Mouse (Mus musculus) lung, adult 2 months (tissue): Measurements from ENCODE around the gene Appbp2. TPM values are rescaled to one million over a fixed set of nuclear protein-coding genes. Genes with fewer than 3 reads are reported as not detected.
A peak's percentile ranks its signal among the peaks of the same experiment; 100 is the strongest.

Source experiments
- DNase-seq: peaks from one replicate; pipeline ENCODE4 v3.0.0; 2022
- H3K4me1 ChIP-seq: fragments of 200-500 bp; 2 replicates; pipeline ENCODE4 v1.6.1; 2011; ENCODE audit warnings: low read length; ENCODE audit not compliant: control insufficient read depth, insufficient read depth
- H3K4me3 ChIP-seq: fragments of 200-500 bp; replicated peaks from 2 replicates; pipeline ENCODE3; 2011; ENCODE audit warnings: low read depth, mild to moderate bottlenecking, control low read depth, low read length; ENCODE audit errors: extremely low read depth
- CTCF ChIP-seq: fragments of 200-500 bp; IDR thresholded peaks from 2 replicates; pipeline ENCODE4 v1.5.1; 2011; ENCODE audit warnings: mild to moderate bottlenecking, low read length, control low read depth; ENCODE audit not compliant: insufficient read depth
- POLR2A ChIP-seq: fragments of 200-500 bp; IDR thresholded peaks from 2 replicates; pipeline ENCODE4 v1.6.1; 2011; ENCODE audit warnings: low read depth, mild to moderate bottlenecking, control low read depth, low read length, borderline replicate concordance; ENCODE audit errors: extremely low read depth
- WGBS: fragments of 180-500 bp; shearing (Covaris S2); methylation state at CpG from one replicate; pipeline ENCODE4 v1.1.7; 2018; 5-methylcytosine and 5-hydroxymethylcytosine counted together
- polyA plus RNA-seq: library from polyadenylated mRNA; depleted of rRNA; stranded (reverse); fragments of >200 nt; gene quantifications from 2 replicates; pipeline ENCODE4 v1.2.3, GENCODE M21; 2012

Appbp2 gene
- polyA plus RNA-seq, 1 experiment: 11.1 TPM

GRCm38 (mm10) chr11:85234363-85234989 is 454 bp downstream of the Appbp2 start:
- WGBS: under 1% methylated on average over 70 of the region's 70 CpGs
- DNase-seq: peak; percentile 82
- peak overlapping the region; percentile 78 for H3K4me3 ChIP-seq
- peaks cover 2% of the 10 kb centered on the region for H3K4me1 ChIP-seq
- TF ChIP-seq POLR2A (peak; percentile 45; the same call in 1 of the 2 replicates), CTCF (no peak)

DNA sequence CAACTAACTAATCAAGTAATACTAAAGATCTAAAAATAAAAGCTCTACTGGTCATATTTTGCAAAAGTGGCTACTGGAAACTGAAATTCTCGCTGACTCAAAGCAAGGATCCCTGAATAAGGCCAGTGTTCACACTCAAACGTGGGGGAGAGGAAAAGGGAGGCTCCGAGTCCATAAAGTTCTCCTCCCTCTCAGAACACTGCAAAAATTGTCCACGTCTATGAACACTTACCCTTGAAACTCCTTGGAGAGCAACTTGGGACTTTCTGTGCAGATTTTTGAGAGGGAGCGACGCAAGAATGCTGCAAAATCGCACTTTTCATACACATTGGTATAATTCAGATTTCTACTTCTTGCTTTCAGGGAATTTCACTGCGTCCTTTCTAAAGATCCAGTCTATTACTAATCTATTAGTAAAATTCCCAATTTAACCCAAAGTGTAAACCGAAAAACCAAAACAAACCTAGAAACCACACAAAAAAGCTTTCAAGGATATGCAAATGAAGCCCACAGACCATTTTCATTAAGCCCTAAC is 1.2 kb downstream of the Appbp2 start:
- peak overlapping the region; percentile 78 for H3K4me3 ChIP-seq
- TF ChIP-seq CTCF (no peak), POLR2A (no peak)
- peaks cover 4% of the 10 kb centered on the region for H3K4me1 ChIP-seq
- DNase-seq: no peak
- WGBS: 3% methylated on average over 9 of the region's 9 CpGs

GRCm38 (mm10) chr11:85223248-85223647 is 11.7 kb downstream of the Appbp2 start:
- peaks cover 6% of the 10 kb centered on the region for H3K4me1 ChIP-seq
- no peak overlapping the region for H3K4me3 ChIP-seq
- TF ChIP-seq POLR2A (no peak), CTCF (no peak)
- DNase-seq: no peak
- 98% methylated on average over 3 of the region's 3 CpGs for WGBS

DNA sequence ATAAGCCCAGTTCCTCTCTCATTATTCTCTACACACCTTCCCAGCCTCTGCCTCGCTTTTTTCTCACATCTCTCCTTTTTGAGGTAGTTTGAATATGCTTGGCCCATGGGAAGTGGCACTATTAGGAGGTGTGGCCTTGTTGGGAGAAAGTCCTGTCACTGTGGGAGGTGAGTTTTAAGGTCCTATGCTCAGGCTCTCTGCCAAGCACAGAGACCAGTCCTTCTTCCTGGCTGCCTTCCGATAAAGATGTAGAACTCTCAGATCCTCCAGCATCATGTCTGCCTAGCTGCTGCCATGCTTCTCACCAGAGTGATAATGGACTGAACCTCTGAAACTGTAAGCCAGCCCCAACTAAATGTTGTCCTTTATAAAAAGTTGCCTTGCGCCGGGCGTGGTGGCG is 12.4 kb downstream of the Appbp2 start:
- H3K4me3 ChIP-seq: no peak overlapping the region
- peaks cover 6% of the 10 kb centered on the region for H3K4me1 ChIP-seq
- DNase-seq: no peak
- TF ChIP-seq CTCF (no peak), POLR2A (no peak)
- WGBS: 95% methylated on average over 6 of the region's 6 CpGs

DNA sequence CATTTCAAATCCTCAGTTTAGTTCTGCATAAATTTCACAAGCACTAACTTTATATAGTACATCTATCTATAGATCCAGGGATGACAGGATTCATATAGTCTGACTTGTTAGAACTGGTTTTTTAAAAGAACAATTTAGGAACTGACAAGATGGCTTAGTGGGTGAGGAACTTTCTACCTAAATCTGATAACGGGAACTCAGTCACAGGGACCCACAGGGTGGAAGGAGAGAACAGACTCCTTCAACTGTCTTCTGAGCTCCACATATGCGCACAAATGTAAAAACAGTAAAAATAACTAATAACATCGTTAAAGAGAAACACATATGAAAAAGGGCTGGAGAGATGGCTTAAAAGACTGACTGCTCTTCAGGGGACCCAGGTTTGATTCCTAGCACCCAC is 15.9 kb downstream of the Appbp2 start:
- 88% methylated on average over 3 of the region's 3 CpGs for WGBS
- TF ChIP-seq CTCF (no peak), POLR2A (no peak)
- H3K4me3 ChIP-seq: no peak overlapping the region
- H3K4me1 ChIP-seq: no peaks in the 10 kb centered on the region
- DNase-seq: no peak

DNA sequence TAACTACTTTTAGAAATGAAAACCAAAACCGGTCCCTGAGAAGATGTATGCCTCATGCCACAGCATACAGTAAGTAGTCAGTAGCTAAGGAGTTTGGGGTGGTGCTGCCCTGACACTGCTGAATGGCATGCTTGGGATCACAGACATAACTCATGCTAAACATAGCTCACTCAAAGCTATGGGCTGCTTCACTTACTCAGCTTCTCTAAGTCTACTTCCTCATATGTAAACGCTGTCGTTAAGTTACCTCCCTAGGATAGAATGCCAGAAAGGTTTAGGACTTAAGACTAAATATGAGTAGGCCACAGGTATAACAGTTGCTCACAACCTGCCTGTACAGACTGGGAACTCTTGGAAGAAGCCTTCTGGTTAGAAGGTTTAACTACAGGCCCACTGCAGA is 20.3 kb downstream of the Appbp2 start:
- no peaks in the 10 kb centered on the region for H3K4me1 ChIP-seq
- DNase-seq: no peak
- 81% methylated on average over 3 of the region's 3 CpGs for WGBS
- H3K4me3 ChIP-seq: no peak overlapping the region
- TF ChIP-seq POLR2A (no peak), CTCF (no peak)

DNA sequence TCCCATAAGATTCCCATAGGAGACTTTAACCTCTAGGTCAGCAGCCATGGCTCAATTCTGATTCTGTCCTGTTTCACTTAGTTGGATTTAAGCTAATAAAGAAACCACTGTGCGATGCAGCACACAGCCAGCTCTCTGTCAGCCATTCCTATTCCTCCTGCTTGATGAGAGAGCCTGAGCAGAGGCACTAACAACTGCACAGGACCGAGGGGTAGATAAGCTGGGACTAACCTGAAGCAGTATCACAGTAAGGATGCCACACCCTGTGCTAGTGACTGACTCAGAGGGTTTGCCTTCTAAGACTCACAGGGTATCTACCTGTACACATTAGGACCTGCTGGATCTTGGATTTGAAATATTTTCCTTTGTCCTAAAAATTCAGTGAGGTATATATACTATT is 21.7 kb downstream of the Appbp2 start:
- H3K4me3 ChIP-seq: no peak overlapping the region
- TF ChIP-seq CTCF (no peak), POLR2A (no peak)
- 87% methylated on average over 2 of the region's 2 CpGs for WGBS
- DNase-seq: no peak
- no peaks in the 10 kb centered on the region for H3K4me1 ChIP-seq

GRCm38 (mm10) chr11:85211151-85211550 is 23.8 kb downstream of the Appbp2 start:
- WGBS: 93% methylated on average over 2 of the region's 2 CpGs
- Histone ChIP-seq H3K4me3 (no peak overlapping the region), H3K4me1 (no peaks in the 10 kb centered on the region)
- no peak for DNase-seq
- TF ChIP-seq CTCF (no peak), POLR2A (no peak)

DNA sequence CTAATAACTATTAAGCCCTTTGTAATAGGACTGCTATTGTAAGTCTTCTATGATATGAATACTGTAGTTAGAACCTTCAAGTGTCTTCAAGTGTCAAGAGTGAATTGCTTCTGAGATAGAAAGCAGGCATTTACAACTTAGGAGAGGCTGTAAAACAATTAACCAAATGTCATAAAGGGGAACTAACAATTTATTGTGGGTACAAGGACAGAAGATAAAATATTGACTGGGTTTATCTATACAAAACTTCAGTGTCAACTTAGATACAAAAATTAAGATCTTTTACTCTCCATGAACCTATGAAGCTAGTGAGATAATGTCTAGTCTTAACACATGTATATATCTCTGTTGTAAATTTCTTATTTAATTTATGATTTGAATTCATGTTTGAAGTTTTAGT is 28.7 kb downstream of the Appbp2 start:
- DNase-seq: no peak
- no peak for TF ChIP-seq POLR2A
- TF ChIP-seq CTCF: no peak

GRCm38 (mm10) chr11:85198906-85199305 is 36.0 kb downstream of the Appbp2 start:
- Histone ChIP-seq H3K4me1 (no peaks in the 10 kb centered on the region), H3K4me3 (no peak overlapping the region)
- no peak for DNase-seq
- WGBS: 80% methylated on average over 2 of the region's 2 CpGs
- TF ChIP-seq CTCF: no peak
- TF ChIP-seq POLR2A: no peak

More for the DNA sequence above, 28.7 kb downstream of the Appbp2 start:
- no peaks in the 10 kb centered on the region for H3K4me1 ChIP-seq
- H3K4me3 ChIP-seq: no peak overlapping the region

- 81% methylated on average over 9 of the region's 9 CpGs for WGBS
- TF ChIP-seq POLR2A: no peak
- no peak for TF ChIP-seq CTCF
- no peaks in the 10 kb centered on the region for H3K4me1 ChIP-seq
- DNase-seq: no peak
- no peak overlapping the region for H3K4me3 ChIP-seq
These were observed 38.9 kb downstream of the Appbp2 start for GRCm38 (mm10) chr11:85196046-85196445.

- 91% methylated on average over 11 of the region's 11 CpGs for WGBS
- H3K4me1 ChIP-seq: no peaks in the 10 kb centered on the region
- H3K4me3 ChIP-seq: no peak overlapping the region
- no peak for TF ChIP-seq POLR2A
- TF ChIP-seq CTCF: no peak
- DNase-seq: no peak
These were observed 40.7 kb downstream of the Appbp2 start for GRCm38 (mm10) chr11:85194206-85194605.
